Mouse (Mus musculus): ENCODE measurements at regions not wholly inside any gene's neighbourhood (a gene's known extent, or its start where the extent isn't known, plus 50 kb on each side); places are given as distances from the start of the nearest gene placed in this dataset.

GRCm38 (mm10) chr4:67673961-67674360 lies 846.6 kb downstream of the Tlr4 start:
- no peak for DNase-seq

DNA sequence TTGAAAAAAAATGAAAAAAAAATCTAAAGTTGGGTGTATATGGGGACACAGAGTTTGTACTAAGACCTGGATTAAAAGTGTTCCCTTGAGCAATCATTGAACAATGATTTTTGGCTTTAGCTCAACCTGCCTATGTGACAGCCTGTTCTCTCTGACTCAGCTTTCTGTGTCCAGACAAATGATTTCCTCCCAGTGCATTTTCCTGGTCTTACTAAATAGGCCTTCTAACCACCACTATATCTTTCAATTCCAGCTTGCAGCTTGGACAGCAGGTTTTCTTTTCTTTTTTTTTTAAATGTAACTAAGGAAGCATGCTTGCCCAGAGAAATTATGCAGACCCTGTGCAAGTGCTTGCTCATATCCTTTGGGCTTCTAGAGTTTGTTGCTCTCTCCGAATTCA lies 850.2 kb downstream of the Tlr4 start:
- DNase-seq: no peak

GRCm38 (mm10) chr4:67698438-67698837 lies 871.1 kb downstream of the Tlr4 start:
- DNase-seq: no peak
